Mouse (Mus musculus): Measurements from ENCODE around the gene Bnip1. TPM values are rescaled to one million over a fixed set of nuclear protein-coding genes. Genes with fewer than 3 reads are reported as not detected.

Gene Bnip1
- polyA plus RNA-seq, 1 experiment from 2014 or later = 28.6 TPM

- H3K4me3 ChIP-seq (replicated peaks) = no peak overlapping the region
- H3K4me2 ChIP-seq = no peak overlapping the region
- H3K4me1 ChIP-seq (replicated peaks) = no peaks in the 10 kb centered on the region; the same call in 1 of the 2 replicates
- ATAC-seq (ENCODE audit: low read depth) = no peak
- WGBS (ENCODE audit: insufficient replicate concordance) = 60% methylated on average over 6 of the region's 7 CpGs
- H3K27ac ChIP-seq = no peak overlapping the region
- no peaks in the 10 kb centered on the region for H3K9me3 ChIP-seq (replicated peaks)
- no peaks in the 10 kb centered on the region for H3K27me3 ChIP-seq
- no peak for DNase-seq
- H3K9ac ChIP-seq = no peak overlapping the region
- peaks cover 28% of the 10 kb centered on the region for H3K36me3 ChIP-seq
Observed at GRCm38 (mm10) chr17:26795386-26795785, 14.5 kb downstream of the Bnip1 start.

- H3K4me3 ChIP-seq (replicated peaks) = no peak overlapping the region
- H3K27ac ChIP-seq = no peak overlapping the region
- H3K9me3 ChIP-seq (replicated peaks) = no peaks in the 10 kb centered on the region
- peaks cover 7% of the 10 kb centered on the region; the same call in 1 of the 2 replicates for H3K36me3 ChIP-seq
- no peaks in the 10 kb centered on the region; the same call in 1 of the 2 replicates for H3K4me1 ChIP-seq (replicated peaks)
- H3K27me3 ChIP-seq = no peaks in the 10 kb centered on the region
- no peak for ATAC-seq (ENCODE audit: low read depth)
- no peak overlapping the region for H3K9ac ChIP-seq
- no peak overlapping the region for H3K4me2 ChIP-seq
- 49% methylated on average over 6 of the region's 6 CpGs for WGBS (ENCODE audit: insufficient replicate concordance)
- no peak for DNase-seq
Observed at GRCm38 (mm10) chr17:26797379-26798128, 16.7 kb downstream of the Bnip1 start.

GRCm38 (mm10) chr17:26802886-26803285 is 22.0 kb downstream of the Bnip1 start:
- ATAC-seq (ENCODE audit: low read depth) (no peak), DNase-seq (no peak)
- no peak overlapping the region for H3K4me2 ChIP-seq
- no peaks in the 10 kb centered on the region for H3K36me3 ChIP-seq
- H3K4me3 ChIP-seq (replicated peaks) = no peak overlapping the region
- no peaks in the 10 kb centered on the region for H3K27me3 ChIP-seq
- no peak overlapping the region for H3K9ac ChIP-seq
- no peaks in the 10 kb centered on the region for H3K4me1 ChIP-seq (replicated peaks)
- WGBS (ENCODE audit: insufficient replicate concordance) = 57% methylated on average over 3 of the region's 3 CpGs
- no peak overlapping the region for H3K27ac ChIP-seq
- 0 out of 2 replicates have a peak, but pooled peaks cover 3% of the 10 kb centered on the region for H3K9me3 ChIP-seq (replicated peaks)

- Histone ChIP-seq H3K36me3 (no peaks in the 10 kb centered on the region), H3K9me3 (replicated peaks) (no peaks in the 10 kb centered on the region), H3K4me3 (replicated peaks) (no peak overlapping the region), H3K4me1 (replicated peaks) (no peaks in the 10 kb centered on the region), H3K4me2 (no peak overlapping the region), H3K27ac (no peak overlapping the region), H3K27me3 (peaks cover 21% of the 10 kb centered on the region), H3K9ac (no peak overlapping the region)
- no peak for DNase-seq
- ATAC-seq (ENCODE audit: low read depth) = no peak
- 41% methylated on average over 2 of the region's 2 CpGs for WGBS (ENCODE audit: insufficient replicate concordance)
Observed at GRCm38 (mm10) chr17:26812607-26813006, 31.7 kb downstream of the Bnip1 start.

- ATAC-seq (ENCODE audit: low read depth) (no peak), DNase-seq (no peak)
- Histone ChIP-seq H3K9me3 (replicated peaks) (no peaks in the 10 kb centered on the region), H3K27ac (no peak overlapping the region), H3K4me1 (replicated peaks) (no peaks in the 10 kb centered on the region), H3K4me2 (no peak overlapping the region), H3K9ac (no peak overlapping the region), H3K27me3 (peaks cover 29% of the 10 kb centered on the region), H3K4me3 (replicated peaks) (no peak overlapping the region), H3K36me3 (no peaks in the 10 kb centered on the region)
- 52% methylated on average over 9 of the region's 9 CpGs for WGBS (ENCODE audit: insufficient replicate concordance)
Observed at GRCm38 (mm10) chr17:26813497-26813896, 32.6 kb downstream of the Bnip1 start.

DNA sequence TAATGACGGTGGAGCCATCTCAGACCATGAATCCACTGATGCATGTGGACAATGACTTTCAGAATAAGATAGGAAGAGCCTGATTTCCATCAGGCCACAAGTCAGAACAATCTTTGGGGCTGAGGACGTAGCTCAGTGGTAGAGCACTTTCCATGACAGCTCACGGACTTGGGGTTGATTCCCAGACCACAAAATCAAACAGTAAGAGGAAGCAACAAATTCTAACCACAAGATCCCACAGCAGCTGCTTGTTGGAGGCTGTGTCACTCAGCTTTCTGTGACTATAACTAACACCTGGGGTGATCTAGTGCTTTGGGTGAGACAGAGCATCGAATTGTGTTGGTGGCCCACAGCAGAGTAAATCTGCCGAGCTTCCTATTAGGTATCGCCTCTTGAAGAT is 35.9 kb downstream of the Bnip1 start:
- DNase-seq = no peak
- Histone ChIP-seq H3K27me3 (peaks cover 26% of the 10 kb centered on the region), H3K9ac (no peak overlapping the region), H3K27ac (no peak overlapping the region), H3K36me3 (no peaks in the 10 kb centered on the region), H3K9me3 (replicated peaks) (no peaks in the 10 kb centered on the region), H3K4me1 (replicated peaks) (no peaks in the 10 kb centered on the region), H3K4me2 (no peak overlapping the region), H3K4me3 (replicated peaks) (no peak overlapping the region)
- no peak for ATAC-seq (ENCODE audit: low read depth)
- WGBS (ENCODE audit: insufficient replicate concordance) = 36% methylated on average over 6 of the region's 6 CpGs

GRCm38 (mm10) chr17:26817776-26818175 is 36.9 kb downstream of the Bnip1 start:
- ATAC-seq (ENCODE audit: low read depth) (no peak), DNase-seq (no peak)
- no peaks in the 10 kb centered on the region for H3K36me3 ChIP-seq

GRCm38 (mm10) chr17:26826131-26826530 is 45.3 kb downstream of the Bnip1 start:
- Histone ChIP-seq H3K9ac (no peak overlapping the region), H3K27me3 (peaks cover 38% of the 10 kb centered on the region), H3K9me3 (replicated peaks) (no peaks in the 10 kb centered on the region), H3K4me2 (no peak overlapping the region), H3K4me1 (replicated peaks) (no peaks in the 10 kb centered on the region), H3K4me3 (replicated peaks) (no peak overlapping the region), H3K36me3 (no peaks in the 10 kb centered on the region), H3K27ac (no peak overlapping the region)
- DNase-seq = no peak
- no peak for ATAC-seq (ENCODE audit: low read depth)
- 60% methylated on average over 15 of the region's 17 CpGs for WGBS (ENCODE audit: insufficient replicate concordance)

More at GRCm38 (mm10) chr17:26817776-26818175, 36.9 kb downstream of the Bnip1 start:
- H3K9me3 ChIP-seq (replicated peaks) = no peaks in the 10 kb centered on the region
- H3K9ac ChIP-seq = no peak overlapping the region
- no peak overlapping the region for H3K4me2 ChIP-seq
- H3K4me1 ChIP-seq (replicated peaks) = no peaks in the 10 kb centered on the region
- peaks cover 23% of the 10 kb centered on the region for H3K27me3 ChIP-seq
- H3K27ac ChIP-seq = no peak overlapping the region
- H3K4me3 ChIP-seq (replicated peaks) = no peak overlapping the region

GRCm38 (mm10) chr17:26833806-26834205 is 52.9 kb downstream of the Bnip1 start:
- Histone ChIP-seq H3K9me3 (replicated peaks) (no peaks in the 10 kb centered on the region), H3K4me3 (replicated peaks) (no peak overlapping the region), H3K4me2 (no peak overlapping the region), H3K27ac (no peak overlapping the region), H3K4me1 (replicated peaks) (no peaks in the 10 kb centered on the region), H3K36me3 (no peaks in the 10 kb centered on the region), H3K9ac (no peak overlapping the region), H3K27me3 (peaks cover 82% of the 10 kb centered on the region)
- 53% methylated on average over 2 of the region's 2 CpGs for WGBS (ENCODE audit: insufficient replicate concordance)
- DNase-seq (no peak), ATAC-seq (ENCODE audit: low read depth) (no peak)

- WGBS (ENCODE audit: insufficient replicate concordance) = 54% methylated on average over 5 of the region's 5 CpGs
- no peaks in the 10 kb centered on the region for H3K9me3 ChIP-seq (replicated peaks)
- DNase-seq = no peak
- no peak overlapping the region for H3K27ac ChIP-seq
- H3K4me2 ChIP-seq = no peak overlapping the region
- no peak for ATAC-seq (ENCODE audit: low read depth)
- H3K27me3 ChIP-seq = peaks cover 82% of the 10 kb centered on the region
- H3K9ac ChIP-seq = no peak overlapping the region
- H3K4me3 ChIP-seq (replicated peaks) = no peak overlapping the region
- 0 out of 2 replicates have a peak, but pooled peaks cover 4% of the 10 kb centered on the region for H3K4me1 ChIP-seq (replicated peaks)
- no peaks in the 10 kb centered on the region for H3K36me3 ChIP-seq
Observed at GRCm38 (mm10) chr17:26834302-26834965, 53.6 kb downstream of the Bnip1 start.

GRCm38 (mm10) chr17:26834966-26835755 is 54.3 kb downstream of the Bnip1 start:
- Histone ChIP-seq H3K4me2 (no peak overlapping the region), H3K9me3 (replicated peaks) (no peaks in the 10 kb centered on the region), H3K27ac (no peak overlapping the region), H3K27me3 (peaks cover 85% of the 10 kb centered on the region), H3K36me3 (no peaks in the 10 kb centered on the region), H3K9ac (no peak overlapping the region), H3K4me3 (replicated peaks) (no peak overlapping the region), H3K4me1 (replicated peaks) (0 out of 2 replicates have a peak, but pooled peaks cover 5% of the 10 kb centered on the region)
- DNase-seq = no peak
- WGBS (ENCODE audit: insufficient replicate concordance) = 56% methylated on average over 9 of the region's 9 CpGs
- no peak for ATAC-seq (ENCODE audit: low read depth)
